Mouse (Mus musculus): Measurements from ENCODE around the gene Gemin7. TPM values are rescaled to one million over a fixed set of nuclear protein-coding genes. Genes with fewer than 3 reads are reported as not detected.
A peak's percentile ranks its signal among the peaks of the same experiment; 100 is the strongest.

Gene Gemin7
- polyA plus RNA-seq, 1 experiment from 2014 or later = 167 TPM

- no peak overlapping the region for H3K4me2 ChIP-seq
- ATAC-seq (ENCODE audit: insufficient number of reproducible peaks, insufficient read depth, low FRiP score, low TSS enrichment, low read depth) = no peak
- H3K4me3 ChIP-seq (replicated peaks) = no peak overlapping the region
- 73% methylated on average over 3 of the region's 3 CpGs for WGBS
- peaks cover 58% of the 10 kb centered on the region for H3K27me3 ChIP-seq
- H3K27ac ChIP-seq = no peak overlapping the region
- H3K36me3 ChIP-seq = peaks cover 14% of the 10 kb centered on the region
- no peak overlapping the region for H3K9ac ChIP-seq (replicated peaks)
- peaks cover 34% of the 10 kb centered on the region for H3K4me1 ChIP-seq (replicated peaks)
- H3K9me3 ChIP-seq = no peaks in the 10 kb centered on the region
Measured at GRCm38 (mm10) chr7:19575559-19575958, 1.8 kb downstream of the Gemin7 start.

GRCm38 (mm10) chr7:19573776-19574140 is 3.6 kb downstream of the Gemin7 start:
- peak overlapping the region; percentile 84; the same call in 1 of the 2 replicates for H3K27ac ChIP-seq

GRCm38 (mm10) chr7:19572926-19573775 is 4.2 kb downstream of the Gemin7 start:
- Histone ChIP-seq H3K4me3 (replicated peaks) (peak overlapping the region; percentile 75), H3K27me3 (peaks cover 35% of the 10 kb centered on the region), H3K9me3 (no peaks in the 10 kb centered on the region), H3K4me2 (peak overlapping the region; percentile 74), H3K36me3 (peaks cover 28% of the 10 kb centered on the region), H3K27ac (peak overlapping the region; percentile 84), H3K9ac (replicated peaks) (peak overlapping the region; percentile 88), H3K4me1 (replicated peaks) (peaks cover 29% of the 10 kb centered on the region)
- ATAC-seq (ENCODE audit: insufficient number of reproducible peaks, insufficient read depth, low FRiP score, low TSS enrichment, low read depth) = peak; percentile 50; the same call in 1 of the 2 replicates
- under 1% methylated on average over 53 of the region's 53 CpGs for WGBS

More at GRCm38 (mm10) chr7:19573776-19574140, 3.6 kb downstream of the Gemin7 start:
- Histone ChIP-seq H3K4me2 (peak overlapping the region; percentile 74), H3K9me3 (no peaks in the 10 kb centered on the region), H3K9ac (replicated peaks) (peak overlapping the region; percentile 88), H3K36me3 (peaks cover 22% of the 10 kb centered on the region), H3K4me3 (replicated peaks) (peak overlapping the region; percentile 75), H3K27me3 (peaks cover 41% of the 10 kb centered on the region), H3K4me1 (replicated peaks) (peaks cover 30% of the 10 kb centered on the region)
- ATAC-seq (ENCODE audit: insufficient number of reproducible peaks, insufficient read depth, low FRiP score, low TSS enrichment, low read depth) = no peak
- WGBS = 20% methylated on average over 16 of the region's 16 CpGs

DNA sequence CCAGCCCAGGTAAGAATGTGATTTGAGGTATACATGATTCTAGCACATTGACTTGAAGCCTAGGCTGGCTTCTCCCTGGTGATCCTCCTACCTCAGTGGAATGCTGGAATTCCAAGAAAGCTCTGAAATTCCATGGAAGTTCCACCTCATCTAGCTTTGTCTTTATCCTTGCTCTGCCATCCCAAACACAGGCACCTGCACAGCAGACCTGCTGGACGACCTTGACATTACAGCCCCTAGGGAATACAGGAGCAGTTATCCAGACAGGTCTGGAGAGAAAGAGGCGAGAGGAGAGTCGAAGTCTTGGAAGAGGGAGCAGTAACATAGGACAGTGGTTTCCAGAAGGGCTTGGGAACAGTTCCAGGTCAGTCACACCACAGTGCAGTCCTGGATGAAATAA is 7.7 kb downstream of the Gemin7 start:
- H3K9ac ChIP-seq (replicated peaks) = no peak overlapping the region
- peaks cover 52% of the 10 kb centered on the region for H3K36me3 ChIP-seq
- peaks cover 5% of the 10 kb centered on the region; the same call in 1 of the 2 replicates for H3K9me3 ChIP-seq
- peaks cover 1% of the 10 kb centered on the region; the same call in 1 of the 2 replicates for H3K27me3 ChIP-seq
- H3K4me2 ChIP-seq = no peak overlapping the region
- 77% methylated on average over 3 of the region's 3 CpGs for WGBS
- H3K4me3 ChIP-seq (replicated peaks) = no peak overlapping the region
- peaks cover 16% of the 10 kb centered on the region for H3K4me1 ChIP-seq (replicated peaks)
- ATAC-seq (ENCODE audit: insufficient number of reproducible peaks, insufficient read depth, low FRiP score, low TSS enrichment, low read depth) = no peak
- no peak overlapping the region for H3K27ac ChIP-seq

- Histone ChIP-seq H3K9me3 (peaks cover 9% of the 10 kb centered on the region; the same call in 1 of the 2 replicates), H3K27me3 (no peaks in the 10 kb centered on the region), H3K36me3 (peaks cover 65% of the 10 kb centered on the region), H3K4me2 (no peak overlapping the region), H3K4me3 (replicated peaks) (no peak overlapping the region), H3K4me1 (replicated peaks) (peaks cover 18% of the 10 kb centered on the region), H3K9ac (replicated peaks) (no peak overlapping the region), H3K27ac (no peak overlapping the region)
- WGBS = 95% methylated on average over 8 of the region's 8 CpGs
- no peak for ATAC-seq (ENCODE audit: insufficient number of reproducible peaks, insufficient read depth, low FRiP score, low TSS enrichment, low read depth)
Measured at GRCm38 (mm10) chr7:19567426-19567825, 10.0 kb downstream of the Gemin7 start.

GRCm38 (mm10) chr7:19565803-19566202 is 11.6 kb downstream of the Gemin7 start:
- Histone ChIP-seq H3K27me3 (no peaks in the 10 kb centered on the region), H3K4me3 (replicated peaks) (no peak overlapping the region), H3K36me3 (peaks cover 63% of the 10 kb centered on the region), H3K9me3 (peaks cover 9% of the 10 kb centered on the region; the same call in 1 of the 2 replicates), H3K9ac (replicated peaks) (no peak overlapping the region), H3K4me1 (replicated peaks) (peaks cover 14% of the 10 kb centered on the region), H3K27ac (no peak overlapping the region), H3K4me2 (no peak overlapping the region)
- WGBS = 100% methylated on average over 2 of the region's 2 CpGs
- no peak for ATAC-seq (ENCODE audit: insufficient number of reproducible peaks, insufficient read depth, low FRiP score, low TSS enrichment, low read depth)

DNA sequence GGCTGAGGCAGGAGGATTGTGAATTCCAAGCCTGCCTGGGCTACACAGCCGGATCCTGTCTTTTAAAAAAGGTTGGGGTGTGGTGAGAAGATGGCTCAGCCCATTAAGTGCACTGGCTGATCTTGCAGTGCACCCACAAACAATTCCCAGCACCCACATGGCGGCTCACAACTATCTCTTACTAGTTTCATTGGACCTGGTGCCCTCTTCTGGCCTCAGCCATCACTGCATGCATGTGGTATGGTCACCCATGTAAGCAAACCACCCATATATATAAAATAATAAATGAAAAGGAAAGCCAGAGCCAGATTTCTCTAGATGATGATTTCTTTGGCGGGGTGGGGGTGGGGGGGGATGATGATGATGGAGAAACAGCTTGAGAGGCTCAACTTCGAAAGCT is 12.9 kb downstream of the Gemin7 start:
- no peak overlapping the region for H3K4me3 ChIP-seq (replicated peaks)
- no peak overlapping the region for H3K9ac ChIP-seq (replicated peaks)
- no peak overlapping the region for H3K4me2 ChIP-seq
- peaks cover 50% of the 10 kb centered on the region for H3K36me3 ChIP-seq
- H3K27me3 ChIP-seq = no peaks in the 10 kb centered on the region
- no peak for ATAC-seq (ENCODE audit: insufficient number of reproducible peaks, insufficient read depth, low FRiP score, low TSS enrichment, low read depth)
- WGBS = 82% methylated on average over 4 of the region's 4 CpGs
- peaks cover 27% of the 10 kb centered on the region for H3K4me1 ChIP-seq (replicated peaks)
- peaks cover 9% of the 10 kb centered on the region; the same call in 1 of the 2 replicates for H3K9me3 ChIP-seq
- H3K27ac ChIP-seq = no peak overlapping the region

DNA sequence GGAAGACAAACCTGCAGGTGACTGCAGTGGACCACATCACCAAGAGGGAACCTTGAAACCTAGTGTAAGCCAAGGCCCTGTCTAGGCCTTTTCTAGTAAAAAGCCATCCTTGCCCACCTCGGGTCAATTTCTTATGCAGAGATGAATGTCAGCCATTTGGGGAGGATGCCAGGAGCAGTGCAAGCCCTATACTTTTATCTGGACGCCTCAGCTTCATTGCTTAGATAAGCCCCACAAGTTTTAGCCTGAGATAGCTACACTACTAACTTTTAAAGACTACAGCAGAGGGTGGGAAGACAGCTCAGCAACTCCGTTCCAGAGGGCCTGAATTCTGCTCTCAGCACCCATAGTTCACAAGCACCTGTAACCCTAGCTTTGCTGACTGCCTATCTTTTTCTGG is 13.5 kb downstream of the Gemin7 start:
- H3K36me3 ChIP-seq = peaks cover 44% of the 10 kb centered on the region
- 85% methylated on average over 3 of the region's 3 CpGs for WGBS
- peaks cover 9% of the 10 kb centered on the region; the same call in 1 of the 2 replicates for H3K9me3 ChIP-seq
- H3K4me3 ChIP-seq (replicated peaks) = no peak overlapping the region
- no peak overlapping the region for H3K27ac ChIP-seq
- no peaks in the 10 kb centered on the region for H3K27me3 ChIP-seq
- no peak for ATAC-seq (ENCODE audit: insufficient number of reproducible peaks, insufficient read depth, low FRiP score, low TSS enrichment, low read depth)
- H3K4me2 ChIP-seq = no peak overlapping the region
- H3K4me1 ChIP-seq (replicated peaks) = peaks cover 33% of the 10 kb centered on the region
- H3K9ac ChIP-seq (replicated peaks) = no peak overlapping the region

DNA sequence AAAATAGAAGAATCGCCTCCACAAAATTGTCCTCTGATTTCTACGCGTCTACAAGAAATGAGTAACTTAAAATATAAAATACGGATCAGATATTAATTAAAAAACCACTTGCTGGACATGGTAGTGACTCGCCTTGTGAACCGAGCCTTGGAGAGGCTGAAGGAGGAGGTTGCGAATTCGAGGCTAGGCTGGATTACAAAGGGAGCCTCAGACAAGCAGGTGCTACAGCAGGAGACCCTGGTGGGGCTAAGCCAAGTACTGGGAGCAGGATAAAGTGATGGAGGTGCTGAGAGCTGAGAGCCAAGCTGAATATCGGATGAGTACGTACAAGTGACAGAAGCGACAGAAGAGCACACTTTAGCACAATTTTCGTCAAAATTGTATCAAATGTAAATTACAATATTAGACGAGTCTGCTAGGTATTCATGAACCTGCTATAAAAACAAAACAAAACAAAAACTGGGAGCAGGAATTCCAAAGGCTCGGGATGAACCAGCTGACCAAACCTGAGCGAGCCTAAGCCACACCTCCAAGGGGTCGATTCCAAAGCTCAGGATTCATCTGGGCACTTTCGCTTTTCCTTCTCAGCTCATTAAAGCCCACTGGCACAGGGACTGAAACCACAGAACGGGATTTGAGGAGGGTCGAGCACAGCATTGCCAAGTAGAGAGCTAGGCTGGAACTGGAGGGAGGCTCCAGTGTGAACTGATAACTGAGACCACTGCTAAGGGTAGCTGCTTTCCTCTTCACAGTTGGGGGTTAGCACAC is 14.6 kb downstream of the Gemin7 start, which contains the start of gene Ppp1r37:
TSS of gene Ppp1r37 (minus strand) at position 434 of the 768 bp plus-strand sequence.
- Histone ChIP-seq H3K36me3 (peaks cover 44% of the 10 kb centered on the region), H3K4me2 (peak within 1 kb of the TSS; percentile 91), H3K4me3 (replicated peaks) (peak within 1 kb of the TSS; percentile 99), H3K27me3 (no peaks in the 10 kb centered on the region), H3K9me3 (peaks cover 9% of the 10 kb centered on the region; the same call in 1 of the 2 replicates), H3K27ac (peak within 1 kb of the TSS; percentile 89), H3K9ac (replicated peaks) (peak within 1 kb of the TSS; percentile 96), H3K4me1 (replicated peaks) (peaks cover 38% of the 10 kb centered on the region)
- 2% methylated on average over 19 of the region's 19 CpGs for WGBS
- no peak for ATAC-seq (ENCODE audit: insufficient number of reproducible peaks, insufficient read depth, low FRiP score, low TSS enrichment, low read depth)

- H3K27me3 ChIP-seq = no peaks in the 10 kb centered on the region
- peak overlapping the region; percentile 91 for H3K4me2 ChIP-seq
- peak overlapping the region; percentile 96 for H3K9ac ChIP-seq (replicated peaks)
- peak overlapping the region; percentile 99 for H3K4me3 ChIP-seq (replicated peaks)
- H3K27ac ChIP-seq = peak overlapping the region; percentile 89
- peaks cover 48% of the 10 kb centered on the region for H3K36me3 ChIP-seq
- peaks cover 38% of the 10 kb centered on the region for H3K4me1 ChIP-seq (replicated peaks)
- peaks cover 9% of the 10 kb centered on the region; the same call in 1 of the 2 replicates for H3K9me3 ChIP-seq
- WGBS = under 1% methylated on average over 100 of the region's 102 CpGs
- peak; percentile 72 for ATAC-seq (ENCODE audit: insufficient number of reproducible peaks, insufficient read depth, low FRiP score, low TSS enrichment, low read depth)
Measured at GRCm38 (mm10) chr7:19561765-19562642, 15.4 kb downstream of the Gemin7 start.
